Mouse (Mus musculus): ENCODE results near the gene Dnah2. TPM values are rescaled to one million over a fixed set of nuclear protein-coding genes. Genes with fewer than 3 reads are reported as not detected.
A peak's percentile ranks its signal among the peaks of the same experiment; 100 is the strongest.

Dnah2 gene
- polyA plus RNA-seq, 1 experiment from 2014 or later: 8.7 TPM

GRCm38 (mm10) chr11:69432640-69432982 is 116.3 kb downstream of the Dnah2 start:
- Histone ChIP-seq H3K27ac (ENCODE audit: low read depth, low read length) (no peak overlapping the region), H3K4me2 (replicated peaks; ENCODE audit: low read depth) (no peak overlapping the region), H3K9ac (ENCODE audit: low read depth, low read length) (no peak overlapping the region), H3K9me3 (ENCODE audit: control insufficient read depth) (no peaks in the 10 kb centered on the region), H3K4me3 (ENCODE audit: low read depth, low read length) (no peak overlapping the region), H3K27me3 (replicated peaks; ENCODE audit: control insufficient read depth, insufficient read depth, low read length) (no peaks in the 10 kb centered on the region), H3K36me3 (ENCODE audit: control insufficient read depth, insufficient read depth) (no peaks in the 10 kb centered on the region), H3K4me1 (replicated peaks; ENCODE audit: control insufficient read depth, insufficient read depth, low read length) (peaks cover 4% of the 10 kb centered on the region; the same call in 1 of the 2 replicates)
- WGBS: 73% methylated on average over 11 of the region's 11 CpGs
- no peak for TF ChIP-seq CTCF (IDR thresholded peaks at IDR 0.05; ENCODE audit: low read depth)
- ATAC-seq: no peak

DNA sequence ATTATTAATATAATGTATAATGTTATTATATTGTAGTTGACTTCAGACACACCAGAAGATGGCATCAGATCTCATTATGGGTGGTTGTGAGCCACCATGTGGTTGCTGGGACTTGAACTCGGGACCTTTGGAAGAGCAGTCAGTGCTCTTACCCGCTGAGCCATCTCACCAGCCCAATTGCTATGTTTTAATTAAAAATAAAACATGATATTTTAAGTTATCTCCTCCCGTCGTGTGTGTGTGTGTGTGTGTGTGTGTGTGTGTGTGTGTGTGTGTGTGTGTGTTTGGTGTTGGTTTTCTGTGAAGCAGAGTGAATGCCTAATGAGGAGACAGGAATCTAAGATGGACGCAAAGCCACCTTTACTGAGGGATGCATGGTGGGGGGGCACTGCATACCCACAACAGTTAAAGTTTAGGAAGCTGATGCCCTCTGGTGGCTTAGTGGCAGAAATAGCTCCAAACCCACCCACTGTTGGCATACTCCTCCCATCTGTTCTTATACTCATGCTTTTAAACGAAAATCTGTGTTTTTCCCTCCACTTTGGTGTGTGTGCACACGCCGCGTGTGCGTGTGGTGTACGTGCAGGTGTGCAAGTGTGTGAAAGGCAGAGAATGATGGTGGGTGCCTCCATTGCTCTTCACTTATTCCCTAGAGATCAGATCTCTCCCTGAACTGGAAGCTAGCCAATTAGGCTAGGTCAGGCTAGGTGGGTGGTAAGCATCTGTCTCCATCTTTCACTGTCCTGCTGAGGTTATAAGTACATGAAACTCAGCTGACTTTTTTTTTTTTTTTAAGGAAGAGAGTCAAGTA is 116.9 kb downstream of the Dnah2 start:
- Histone ChIP-seq H3K36me3 (ENCODE audit: control insufficient read depth, insufficient read depth) (no peaks in the 10 kb centered on the region), H3K9me3 (ENCODE audit: control insufficient read depth) (no peaks in the 10 kb centered on the region), H3K27ac (ENCODE audit: low read depth, low read length) (no peak overlapping the region), H3K4me1 (replicated peaks; ENCODE audit: control insufficient read depth, insufficient read depth, low read length) (peaks cover 4% of the 10 kb centered on the region; the same call in 1 of the 2 replicates), H3K27me3 (replicated peaks; ENCODE audit: control insufficient read depth, insufficient read depth, low read length) (no peaks in the 10 kb centered on the region), H3K4me2 (replicated peaks; ENCODE audit: low read depth) (0 out of 2 replicates have a peak overlapping the region, but pooled peaks have one; percentile 21), H3K4me3 (ENCODE audit: low read depth, low read length) (no peak overlapping the region), H3K9ac (ENCODE audit: low read depth, low read length) (no peak overlapping the region)
- peak; percentile 90 for TF ChIP-seq CTCF (IDR thresholded peaks at IDR 0.05; ENCODE audit: low read depth)
- WGBS: 41% methylated on average over 11 of the region's 11 CpGs
- 0 out of 2 replicates have a peak, but pooled peaks have one; percentile 37 for ATAC-seq

DNA sequence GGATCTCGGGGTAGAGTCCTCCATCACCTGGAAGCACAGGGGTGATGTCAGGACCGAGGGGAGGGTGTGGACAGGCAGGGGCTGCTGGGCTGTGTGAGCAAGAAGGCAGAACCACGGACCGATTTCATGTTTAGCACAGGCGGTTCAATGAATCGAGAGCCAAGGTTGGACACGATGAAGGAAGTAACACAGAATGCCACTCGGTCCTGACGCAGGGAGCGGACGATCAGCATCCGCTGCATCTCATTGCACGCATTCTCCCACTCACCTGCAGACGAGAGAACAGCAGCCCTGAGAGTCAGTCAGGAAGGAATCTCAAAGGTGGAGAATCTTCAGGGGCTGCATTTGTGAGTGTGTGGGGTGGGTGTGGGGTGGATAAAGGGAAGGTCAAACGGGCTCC is 118.3 kb downstream of the Dnah2 start:
- 89% methylated on average over 15 of the region's 15 CpGs for WGBS
- Histone ChIP-seq H3K9me3 (ENCODE audit: control insufficient read depth) (no peaks in the 10 kb centered on the region), H3K36me3 (ENCODE audit: control insufficient read depth, insufficient read depth) (no peaks in the 10 kb centered on the region), H3K4me2 (replicated peaks; ENCODE audit: low read depth) (no peak overlapping the region), H3K4me3 (ENCODE audit: low read depth, low read length) (no peak overlapping the region), H3K4me1 (replicated peaks; ENCODE audit: control insufficient read depth, insufficient read depth, low read length) (peaks cover 4% of the 10 kb centered on the region; the same call in 1 of the 2 replicates), H3K27ac (ENCODE audit: low read depth, low read length) (no peak overlapping the region), H3K9ac (ENCODE audit: low read depth, low read length) (no peak overlapping the region), H3K27me3 (replicated peaks; ENCODE audit: control insufficient read depth, insufficient read depth, low read length) (no peaks in the 10 kb centered on the region)
- ATAC-seq: no peak
- no peak for TF ChIP-seq CTCF (IDR thresholded peaks at IDR 0.05; ENCODE audit: low read depth)

DNA sequence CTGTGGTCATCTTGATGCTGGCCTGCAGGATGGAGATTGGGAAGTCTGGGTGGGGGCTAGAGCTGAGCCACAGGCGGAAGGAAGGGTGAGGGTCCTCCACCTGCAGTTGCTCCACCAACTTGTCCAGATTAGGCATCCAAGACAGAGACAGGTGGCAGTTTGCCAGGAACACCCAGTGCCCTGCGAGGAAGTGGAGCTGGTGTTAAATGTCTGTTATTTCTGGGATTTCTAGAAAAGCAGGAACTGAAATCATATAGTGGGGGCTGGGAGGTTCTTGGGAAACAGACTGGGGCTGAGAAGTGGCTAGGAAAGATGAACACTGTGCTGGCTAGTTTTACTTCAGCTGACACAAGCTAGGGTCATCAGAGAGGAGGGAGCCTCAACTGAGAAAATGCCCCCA is 119.6 kb downstream of the Dnah2 start:
- Histone ChIP-seq H3K27me3 (replicated peaks; ENCODE audit: control insufficient read depth, insufficient read depth, low read length) (no peaks in the 10 kb centered on the region), H3K36me3 (ENCODE audit: control insufficient read depth, insufficient read depth) (no peaks in the 10 kb centered on the region), H3K4me3 (ENCODE audit: low read depth, low read length) (no peak overlapping the region), H3K9ac (ENCODE audit: low read depth, low read length) (no peak overlapping the region), H3K9me3 (ENCODE audit: control insufficient read depth) (no peaks in the 10 kb centered on the region), H3K4me1 (replicated peaks; ENCODE audit: control insufficient read depth, insufficient read depth, low read length) (peaks cover 4% of the 10 kb centered on the region; the same call in 1 of the 2 replicates), H3K27ac (ENCODE audit: low read depth, low read length) (no peak overlapping the region), H3K4me2 (replicated peaks; ENCODE audit: low read depth) (no peak overlapping the region)
- TF ChIP-seq CTCF (IDR thresholded peaks at IDR 0.05; ENCODE audit: low read depth): no peak
- WGBS: 20% methylated on average over 2 of the region's 2 CpGs
- no peak for ATAC-seq

- H3K9ac ChIP-seq (ENCODE audit: low read depth, low read length): no peak overlapping the region
- no peak overlapping the region for H3K4me2 ChIP-seq (replicated peaks; ENCODE audit: low read depth)
- H3K27ac ChIP-seq (ENCODE audit: low read depth, low read length): no peak overlapping the region
- no peaks in the 10 kb centered on the region for H3K27me3 ChIP-seq (replicated peaks; ENCODE audit: control insufficient read depth, insufficient read depth, low read length)
- H3K4me1 ChIP-seq (replicated peaks; ENCODE audit: control insufficient read depth, insufficient read depth, low read length): peaks cover 4% of the 10 kb centered on the region; the same call in 1 of the 2 replicates
- H3K4me3 ChIP-seq (ENCODE audit: low read depth, low read length): no peak overlapping the region
- WGBS: 11% methylated on average over 4 of the region's 4 CpGs
- no peaks in the 10 kb centered on the region for H3K36me3 ChIP-seq (ENCODE audit: control insufficient read depth, insufficient read depth)
- ATAC-seq: no peak; the same call in 1 of the 2 replicates
- 0 out of 2 replicates have a peak, but pooled peaks have one; percentile 28 for TF ChIP-seq CTCF (IDR thresholded peaks at IDR 0.05; ENCODE audit: low read depth)
- H3K9me3 ChIP-seq (ENCODE audit: control insufficient read depth): no peaks in the 10 kb centered on the region
Measured at GRCm38 (mm10) chr11:69428751-69429150, 120.2 kb downstream of the Dnah2 start.

- WGBS: 87% methylated on average over 2 of the region's 2 CpGs
- Histone ChIP-seq H3K27me3 (replicated peaks; ENCODE audit: control insufficient read depth, insufficient read depth, low read length) (peaks cover 4% of the 10 kb centered on the region; the same call in 1 of the 2 replicates), H3K4me2 (replicated peaks; ENCODE audit: low read depth) (no peak overlapping the region), H3K4me1 (replicated peaks; ENCODE audit: control insufficient read depth, insufficient read depth, low read length) (peaks cover 4% of the 10 kb centered on the region; the same call in 1 of the 2 replicates), H3K9me3 (ENCODE audit: control insufficient read depth) (no peaks in the 10 kb centered on the region), H3K4me3 (ENCODE audit: low read depth, low read length) (no peak overlapping the region), H3K36me3 (ENCODE audit: control insufficient read depth, insufficient read depth) (no peaks in the 10 kb centered on the region), H3K27ac (ENCODE audit: low read depth, low read length) (no peak overlapping the region), H3K9ac (ENCODE audit: low read depth, low read length) (no peak overlapping the region)
- TF ChIP-seq CTCF (IDR thresholded peaks at IDR 0.05; ENCODE audit: low read depth): no peak
- no peak for ATAC-seq
Measured at GRCm38 (mm10) chr11:69426246-69426645, 122.7 kb downstream of the Dnah2 start.
